Mouse (Mus musculus) liver, embryonic 14.5 days (tissue): ENCODE measurements around the gene Itpkb.

Source experiments
- CTCF ChIP-seq: IDR thresholded peaks from 2 replicates; pipeline ENCODE4 v1.5.1; 2016; ENCODE audit warnings: antibody characterized with exemption, low read depth, control low read depth
- EP300 ChIP-seq: IDR thresholded peaks from 2 replicates; pipeline ENCODE4 v1.6.1; 2016; ENCODE audit warnings: antibody characterized with exemption, low read depth

DNA sequence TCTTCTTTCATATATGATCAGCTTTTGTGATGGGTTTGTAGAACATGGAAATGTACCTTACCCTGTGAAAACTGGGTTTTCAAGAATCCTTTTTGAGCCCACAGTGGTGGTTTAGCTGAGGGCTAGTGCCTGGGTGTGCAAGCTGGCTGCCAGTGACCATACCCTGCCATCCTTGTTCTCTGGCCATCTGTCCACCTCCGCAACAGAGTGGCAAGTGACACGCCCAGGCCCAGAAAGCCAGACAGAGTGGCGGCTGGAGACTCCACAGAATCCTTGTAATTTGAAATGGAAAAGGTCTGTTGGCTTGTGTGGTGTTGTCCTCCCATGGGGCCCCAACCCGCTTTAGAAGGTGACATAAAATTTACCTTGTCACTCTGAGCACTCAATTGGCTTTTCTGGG is 31.9 kb downstream of the Itpkb start:
- no peak for TF ChIP-seq CTCF
- TF ChIP-seq EP300: no peak
